Mouse (Mus musculus) left cerebral cortex, adult 9 months (tissue): ENCODE results near the gene Mageb1.
"Not testable (repeated sequence)": the region's sequence is repeated elsewhere in the genome, so short reads cannot be mapped to it uniquely, and the experiment has no call there.

ENCODE experiments used
- DNase-seq, 2 experiments: peaks; one replicate each; pipeline ENCODE4 v3.0.0; 2022; ENCODE audit warnings: low spot score in 2 of 2

The Mageb1 gene

GRCm38 (mm10) chrX:92016233-92016632, at the start of gene Mageb1:
Gene Mageb1, minus strand, starts transcription at chrX:92016333.
- not testable (repeated sequence) for DNase-seq
